Mouse (Mus musculus): ENCODE measurements at regions not wholly inside any gene's neighbourhood (a gene's known extent, or its start where the extent isn't known, plus 50 kb on each side); places are given as distances from the start of the nearest gene placed in this dataset.

DNA sequence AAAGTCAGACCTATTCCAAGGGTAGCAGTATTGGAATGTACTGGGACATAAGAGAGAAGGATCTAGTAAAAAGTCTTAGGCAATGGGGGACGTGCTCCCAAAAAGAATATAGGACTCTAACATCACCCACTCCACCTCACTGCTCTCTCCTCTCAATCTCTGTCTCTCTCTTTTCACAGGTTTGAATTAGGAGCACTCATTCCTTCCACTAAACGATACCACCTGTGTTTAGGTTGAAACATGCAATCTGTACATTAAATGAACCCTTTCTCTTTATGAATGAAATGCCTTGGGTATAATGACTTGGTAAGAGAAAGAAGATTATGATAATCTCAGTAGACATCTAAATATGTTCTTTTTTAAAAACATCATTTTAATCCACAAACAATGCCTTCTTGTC, 129.4 kb downstream of the Zpld1 start:
- DNase-seq (ENCODE audit: low spot score), result no peak
- H3K9ac ChIP-seq (ENCODE audit: low read depth, low read length), result no peak overlapping the region
- H3K4me2 ChIP-seq, result no peak overlapping the region
- H3K4me3 ChIP-seq (ENCODE audit: low read depth, low read length), result no peak overlapping the region
- 73% methylated on average over 2 of the region's 2 CpGs for WGBS
- no peaks in the 10 kb centered on the region for H3K36me3 ChIP-seq (ENCODE audit: control insufficient read depth, insufficient read depth, low read length)
- no peaks in the 10 kb centered on the region for H3K4me1 ChIP-seq (replicated peaks; ENCODE audit: control insufficient read depth, insufficient read depth, low read length)
- no peaks in the 10 kb centered on the region for H3K27me3 ChIP-seq (replicated peaks; ENCODE audit: control insufficient read depth, insufficient read depth, low read length)
- H3K9me3 ChIP-seq (ENCODE audit: control insufficient read depth, low read length), result no peaks in the 10 kb centered on the region
- ATAC-seq (replicated peaks; ENCODE audit: low FRiP score), result no peak
- H3K27ac ChIP-seq (ENCODE audit: low read depth, low read length), result no peak overlapping the region

DNA sequence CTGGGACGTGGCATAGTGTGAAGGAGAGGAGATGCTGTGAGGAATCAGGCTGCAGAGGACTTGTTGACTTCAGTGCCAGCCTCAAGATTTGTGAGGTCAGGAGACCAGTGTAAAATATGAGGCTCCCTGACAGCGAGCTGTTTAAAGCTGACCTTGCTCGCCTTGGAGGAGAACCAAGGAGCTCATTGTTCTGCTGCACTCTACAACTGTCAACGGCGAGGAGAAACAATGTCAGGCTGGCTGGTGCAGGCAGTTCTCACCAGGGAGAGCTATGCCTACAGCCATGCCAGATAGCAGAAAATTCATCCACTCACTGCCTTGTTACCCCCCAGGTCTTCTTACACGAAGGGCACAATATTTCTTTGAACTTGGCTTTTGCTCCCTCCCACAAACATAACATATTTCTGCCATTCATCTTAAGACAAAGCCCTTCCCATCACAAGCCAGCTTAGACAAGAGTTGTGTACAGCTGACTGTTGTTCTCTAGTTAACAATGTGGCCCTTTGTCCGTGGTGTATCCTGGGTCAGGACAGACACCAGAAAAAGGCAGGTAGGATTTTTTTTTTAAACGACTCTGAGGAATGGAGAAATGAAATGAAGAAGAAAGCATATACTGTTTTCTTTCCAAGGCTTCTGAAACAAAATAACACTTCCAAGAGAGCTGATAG, 131.5 kb downstream of the Zpld1 start:
- Histone ChIP-seq H3K9ac (ENCODE audit: low read depth, low read length) (no peak overlapping the region), H3K36me3 (ENCODE audit: control insufficient read depth, insufficient read depth, low read length) (no peaks in the 10 kb centered on the region), H3K4me2 (no peak overlapping the region), H3K27me3 (replicated peaks; ENCODE audit: control insufficient read depth, insufficient read depth, low read length) (no peaks in the 10 kb centered on the region), H3K27ac (ENCODE audit: low read depth, low read length) (no peak overlapping the region), H3K9me3 (ENCODE audit: control insufficient read depth, low read length) (no peaks in the 10 kb centered on the region), H3K4me3 (ENCODE audit: low read depth, low read length) (no peak overlapping the region), H3K4me1 (replicated peaks; ENCODE audit: control insufficient read depth, insufficient read depth, low read length) (no peaks in the 10 kb centered on the region)
- no peak for ATAC-seq (replicated peaks; ENCODE audit: low FRiP score)
- no peak for DNase-seq (ENCODE audit: low spot score)
- WGBS, result 66% methylated on average over 8 of the region's 8 CpGs

DNA sequence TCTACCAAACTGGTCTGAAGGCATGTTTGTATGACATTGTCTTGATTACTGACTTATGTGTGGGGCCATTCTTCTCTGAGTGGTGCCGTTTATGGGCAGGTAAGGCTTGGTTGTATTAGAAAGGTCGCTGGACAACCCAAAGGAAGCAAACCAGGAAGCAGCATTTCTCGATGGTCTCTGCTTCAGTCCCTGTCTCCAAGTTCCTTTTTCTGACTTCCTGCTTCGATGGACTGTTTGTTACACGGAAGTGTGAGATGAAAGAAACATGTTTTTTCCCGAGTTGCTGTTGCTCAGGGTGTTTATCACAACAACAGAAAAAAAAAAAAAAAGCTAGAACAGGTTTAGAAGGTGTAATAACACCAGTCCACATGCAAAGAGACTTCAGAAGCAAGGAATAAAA, 134.9 kb downstream of the Zpld1 start:
- no peak overlapping the region for H3K27ac ChIP-seq (ENCODE audit: low read depth, low read length)
- no peaks in the 10 kb centered on the region for H3K4me1 ChIP-seq (replicated peaks; ENCODE audit: control insufficient read depth, insufficient read depth, low read length)
- no peak overlapping the region for H3K4me3 ChIP-seq (ENCODE audit: low read depth, low read length)
- ATAC-seq (replicated peaks; ENCODE audit: low FRiP score) (no peak), DNase-seq (ENCODE audit: low spot score) (no peak)
- H3K9me3 ChIP-seq (ENCODE audit: control insufficient read depth, low read length), result no peaks in the 10 kb centered on the region
- H3K27me3 ChIP-seq (replicated peaks; ENCODE audit: control insufficient read depth, insufficient read depth, low read length), result no peaks in the 10 kb centered on the region
- no peak overlapping the region for H3K9ac ChIP-seq (ENCODE audit: low read depth, low read length)
- H3K36me3 ChIP-seq (ENCODE audit: control insufficient read depth, insufficient read depth, low read length), result no peaks in the 10 kb centered on the region
- no peak overlapping the region for H3K4me2 ChIP-seq
- WGBS, result 55% methylated on average over 6 of the region's 6 CpGs

DNA sequence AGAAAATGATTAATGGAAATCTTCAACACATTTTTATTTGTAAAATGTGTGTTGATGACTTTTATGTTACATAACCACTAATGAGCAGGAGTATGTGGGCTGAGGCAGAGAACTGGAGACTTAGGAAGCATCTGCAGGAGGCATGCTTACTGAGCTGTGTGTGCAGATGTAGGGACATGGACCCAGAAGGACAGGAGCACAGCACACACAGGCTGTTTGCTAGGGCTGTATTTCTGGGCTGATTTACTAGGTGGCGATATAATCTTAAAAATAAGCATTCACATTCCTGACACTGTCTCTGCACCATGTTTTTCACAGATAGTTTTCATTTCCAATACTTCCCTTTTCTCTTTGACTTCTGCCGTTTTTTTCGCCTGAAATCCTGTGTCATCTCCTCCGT, 146.1 kb downstream of the Zpld1 start:
- no peak overlapping the region for H3K4me3 ChIP-seq (ENCODE audit: low read depth, low read length)
- no peaks in the 10 kb centered on the region for H3K27me3 ChIP-seq (replicated peaks; ENCODE audit: control insufficient read depth, insufficient read depth, low read length)
- DNase-seq (ENCODE audit: low spot score), result no peak
- no peaks in the 10 kb centered on the region for H3K4me1 ChIP-seq (replicated peaks; ENCODE audit: control insufficient read depth, insufficient read depth, low read length)
- 40% methylated on average over 4 of the region's 4 CpGs for WGBS
- no peaks in the 10 kb centered on the region for H3K36me3 ChIP-seq (ENCODE audit: control insufficient read depth, insufficient read depth, low read length)
- H3K4me2 ChIP-seq, result no peak overlapping the region
- no peak overlapping the region for H3K9ac ChIP-seq (ENCODE audit: low read depth, low read length)
- no peak for ATAC-seq (replicated peaks; ENCODE audit: low FRiP score)
- H3K27ac ChIP-seq (ENCODE audit: low read depth, low read length), result no peak overlapping the region
- no peaks in the 10 kb centered on the region for H3K9me3 ChIP-seq (ENCODE audit: control insufficient read depth, low read length)

DNA sequence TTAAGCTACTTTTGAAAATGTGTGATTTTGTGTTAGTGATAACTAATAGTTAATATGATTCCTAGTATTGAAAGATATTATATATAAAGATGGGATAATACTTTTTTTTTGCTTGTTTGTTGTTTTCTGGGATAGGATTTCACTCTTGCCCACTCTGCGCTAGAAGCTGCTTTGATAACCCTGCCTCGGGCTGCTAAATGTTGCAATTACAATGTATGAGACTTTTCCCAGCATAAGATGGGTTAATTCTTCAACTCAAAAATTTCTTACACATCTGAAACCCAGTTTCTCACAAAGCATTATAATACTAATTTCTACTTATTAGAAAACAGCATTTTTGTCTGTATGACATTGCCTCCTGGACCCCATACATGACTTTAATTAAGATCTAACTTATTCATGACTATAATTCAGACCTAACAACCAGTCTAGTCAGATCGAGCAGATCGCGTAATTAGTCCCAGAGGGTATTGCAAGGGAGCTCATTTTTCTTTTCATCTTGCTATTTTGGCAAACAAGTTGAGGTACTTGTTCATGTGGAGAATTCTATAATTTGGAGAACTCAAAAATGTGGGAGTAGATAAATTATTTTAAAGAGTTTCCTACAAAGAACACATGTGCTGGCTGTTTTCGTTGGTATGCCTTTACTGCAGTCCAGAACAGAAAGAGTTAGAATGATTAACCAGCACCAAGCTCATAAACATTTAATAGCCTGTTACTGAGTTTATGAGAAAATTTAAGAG, 155.2 kb downstream of the Zpld1 start:
- H3K36me3 ChIP-seq (ENCODE audit: control insufficient read depth, insufficient read depth, low read length), result no peaks in the 10 kb centered on the region
- ATAC-seq (replicated peaks; ENCODE audit: low FRiP score) (no peak), DNase-seq (ENCODE audit: low spot score) (no peak)
- no peak overlapping the region for H3K4me2 ChIP-seq
- H3K27me3 ChIP-seq (replicated peaks; ENCODE audit: control insufficient read depth, insufficient read depth, low read length), result no peaks in the 10 kb centered on the region
- no peak overlapping the region for H3K9ac ChIP-seq (ENCODE audit: low read depth, low read length)
- WGBS, result 85% methylated on average over 6 of the region's 6 CpGs
- H3K9me3 ChIP-seq (ENCODE audit: control insufficient read depth, low read length), result no peaks in the 10 kb centered on the region
- H3K27ac ChIP-seq (ENCODE audit: low read depth, low read length), result no peak overlapping the region
- no peak overlapping the region for H3K4me3 ChIP-seq (ENCODE audit: low read depth, low read length)
- H3K4me1 ChIP-seq (replicated peaks; ENCODE audit: control insufficient read depth, insufficient read depth, low read length), result no peaks in the 10 kb centered on the region

DNA sequence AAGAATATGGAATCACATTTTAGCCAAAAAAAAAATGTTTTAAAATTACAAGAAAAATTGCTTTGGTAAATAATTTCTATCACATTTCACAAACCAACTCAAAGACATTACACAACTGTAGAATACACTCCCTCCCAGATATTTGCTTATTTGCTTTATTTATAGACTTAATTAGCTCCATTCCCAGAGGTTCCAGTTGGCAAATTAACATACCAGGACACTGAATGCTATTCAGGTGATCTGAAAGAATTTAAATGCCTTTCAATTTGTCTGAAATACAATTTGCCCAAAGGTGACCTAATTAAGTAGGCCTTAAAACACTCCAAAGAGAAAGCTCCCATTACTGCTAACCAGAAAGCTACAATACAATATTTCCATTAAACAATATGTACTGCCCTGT, 162.8 kb downstream of the Zpld1 start:
- no peaks in the 10 kb centered on the region for H3K4me1 ChIP-seq (replicated peaks; ENCODE audit: control insufficient read depth, insufficient read depth, low read length)
- ATAC-seq (replicated peaks; ENCODE audit: low FRiP score) (no peak), DNase-seq (ENCODE audit: low spot score) (no peak)
- H3K9ac ChIP-seq (ENCODE audit: low read depth, low read length), result no peak overlapping the region
- H3K27ac ChIP-seq (ENCODE audit: low read depth, low read length), result no peak overlapping the region
- no peaks in the 10 kb centered on the region for H3K9me3 ChIP-seq (ENCODE audit: control insufficient read depth, low read length)
- no peaks in the 10 kb centered on the region for H3K36me3 ChIP-seq (ENCODE audit: control insufficient read depth, insufficient read depth, low read length)
- H3K27me3 ChIP-seq (replicated peaks; ENCODE audit: control insufficient read depth, insufficient read depth, low read length), result no peaks in the 10 kb centered on the region
- H3K4me2 ChIP-seq, result no peak overlapping the region
- no peak overlapping the region for H3K4me3 ChIP-seq (ENCODE audit: low read depth, low read length)

DNA sequence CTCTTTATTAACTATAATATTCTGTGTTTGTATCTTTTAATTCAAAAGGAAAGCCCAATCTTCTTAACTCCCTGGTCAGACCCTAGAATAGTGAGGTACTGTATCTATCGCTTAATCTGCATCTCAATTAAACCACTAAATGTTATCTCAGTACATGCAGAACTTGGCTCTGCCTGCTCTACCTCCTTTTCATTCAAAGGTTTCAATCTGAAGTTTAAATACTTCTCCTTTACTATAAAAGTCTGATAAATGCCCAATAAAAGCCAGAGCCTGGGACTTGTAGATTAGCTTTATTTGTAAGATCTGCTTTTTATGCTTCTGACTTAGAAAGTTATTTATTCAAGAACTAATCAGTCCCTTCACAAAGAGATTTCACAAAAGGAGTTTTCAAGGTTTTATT, 200.1 kb downstream of the Zpld1 start:
- 82% methylated on average over 1 of the region's 1 CpGs for WGBS
- no peaks in the 10 kb centered on the region for H3K27me3 ChIP-seq (replicated peaks; ENCODE audit: control insufficient read depth, insufficient read depth, low read length)
- ATAC-seq (replicated peaks; ENCODE audit: low FRiP score) (no peak), DNase-seq (ENCODE audit: low spot score) (no peak)
- no peaks in the 10 kb centered on the region for H3K36me3 ChIP-seq (ENCODE audit: control insufficient read depth, insufficient read depth, low read length)
- H3K27ac ChIP-seq (ENCODE audit: low read depth, low read length), result no peak overlapping the region
- H3K4me3 ChIP-seq (ENCODE audit: low read depth, low read length), result no peak overlapping the region
- H3K9me3 ChIP-seq (ENCODE audit: control insufficient read depth, low read length), result no peaks in the 10 kb centered on the region
- H3K9ac ChIP-seq (ENCODE audit: low read depth, low read length), result no peak overlapping the region
- no peak overlapping the region for H3K4me2 ChIP-seq
- H3K4me1 ChIP-seq (replicated peaks; ENCODE audit: control insufficient read depth, insufficient read depth, low read length), result no peaks in the 10 kb centered on the region

DNA sequence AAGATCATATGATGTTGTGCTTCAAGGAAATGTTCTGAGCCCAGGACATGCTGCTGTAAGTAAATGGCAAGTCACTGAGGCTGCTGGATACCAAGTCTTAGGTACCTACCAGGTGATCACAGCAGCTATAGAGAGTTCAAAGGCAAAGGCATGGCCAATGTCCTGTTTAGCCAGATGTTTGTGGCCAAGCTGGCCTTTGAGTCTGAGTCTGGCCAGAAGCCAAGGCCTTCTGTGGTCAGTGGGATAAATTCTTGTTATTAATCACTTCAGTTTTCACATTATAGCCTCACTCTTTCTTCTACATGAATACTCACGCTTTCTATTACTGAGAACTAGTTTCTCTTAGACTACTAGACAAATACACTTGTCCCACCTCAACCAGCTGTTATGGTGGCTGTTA, 210.3 kb downstream of the Zpld1 start:
- H3K4me1 ChIP-seq (replicated peaks; ENCODE audit: control insufficient read depth, insufficient read depth, low read length), result no peaks in the 10 kb centered on the region
- no peak overlapping the region for H3K4me3 ChIP-seq (ENCODE audit: low read depth, low read length)
- 69% methylated on average over 1 of the region's 1 CpGs for WGBS
- no peak overlapping the region for H3K4me2 ChIP-seq
- no peaks in the 10 kb centered on the region for H3K27me3 ChIP-seq (replicated peaks; ENCODE audit: control insufficient read depth, insufficient read depth, low read length)
- no peaks in the 10 kb centered on the region for H3K9me3 ChIP-seq (ENCODE audit: control insufficient read depth, low read length)
- no peak overlapping the region for H3K9ac ChIP-seq (ENCODE audit: low read depth, low read length)
- no peak for ATAC-seq (replicated peaks; ENCODE audit: low FRiP score)
- H3K27ac ChIP-seq (ENCODE audit: low read depth, low read length), result no peak overlapping the region
- no peak for DNase-seq (ENCODE audit: low spot score)
- no peaks in the 10 kb centered on the region for H3K36me3 ChIP-seq (ENCODE audit: control insufficient read depth, insufficient read depth, low read length)

DNA sequence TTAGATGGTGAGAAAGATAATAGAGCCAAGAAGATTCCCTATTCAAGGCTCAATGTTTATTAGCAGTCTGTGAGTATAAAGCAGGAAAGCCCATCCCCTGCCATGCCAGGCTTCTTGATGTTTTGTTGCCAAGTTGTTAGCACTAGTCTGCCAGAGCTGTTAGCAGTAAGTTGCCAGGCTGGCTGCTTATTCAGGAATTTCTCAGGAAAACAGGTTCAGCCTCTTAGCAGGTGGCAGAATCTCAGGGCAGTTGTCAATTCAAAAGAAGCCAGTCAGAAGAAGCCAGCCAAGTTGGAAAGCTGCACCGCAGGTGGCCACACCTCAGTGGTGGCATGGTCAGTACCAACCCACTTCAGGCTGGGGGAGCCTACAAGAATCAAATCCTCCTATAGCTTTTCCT, 221.6 kb downstream of the Zpld1 start:
- no peak overlapping the region for H3K4me3 ChIP-seq (ENCODE audit: low read depth, low read length)
- no peak overlapping the region for H3K9ac ChIP-seq (ENCODE audit: low read depth, low read length)
- H3K9me3 ChIP-seq (ENCODE audit: control insufficient read depth, low read length), result no peaks in the 10 kb centered on the region
- H3K27ac ChIP-seq (ENCODE audit: low read depth, low read length), result no peak overlapping the region
- no peak overlapping the region for H3K4me2 ChIP-seq
- H3K4me1 ChIP-seq (replicated peaks; ENCODE audit: control insufficient read depth, insufficient read depth, low read length), result no peaks in the 10 kb centered on the region
- no peaks in the 10 kb centered on the region for H3K27me3 ChIP-seq (replicated peaks; ENCODE audit: control insufficient read depth, insufficient read depth, low read length)
- H3K36me3 ChIP-seq (ENCODE audit: control insufficient read depth, insufficient read depth, low read length), result no peaks in the 10 kb centered on the region
- DNase-seq (ENCODE audit: low spot score) (no peak), ATAC-seq (replicated peaks; ENCODE audit: low FRiP score) (no peak)
- 67% methylated on average over 1 of the region's 1 CpGs for WGBS
